Mouse (Mus musculus): Measurements from ENCODE around the gene Zfp286. TPM values are rescaled to one million over a fixed set of nuclear protein-coding genes. Genes with fewer than 3 reads are reported as not detected.

Zfp286 gene
- total RNA-seq, 2 experiments from 2014 or later, result 0.95 to 1.1 TPM

- DNase-seq, result no peak
Measured at GRCm38 (mm10) chr11:62708252-62708651, 81.0 kb downstream of the Zfp286 start.

GRCm38 (mm10) chr11:62706141-62706540 lies 83.1 kb downstream of the Zfp286 start:
- no peak for DNase-seq

Other genes with a start within 250 kb of the Zfp286 start
- 100 to 1,000 TPM; 692 to 747 TPM for gene Ubb, start 238.3 kb downstream of the Zfp286 start, total RNA-seq (2021)
- 1 to 10 TPM in 1 of 2 experiments, under 1 TPM in 1; 0.97 to 1.5 TPM for gene Trpv2, start 215.0 kb downstream of the Zfp286 start, total RNA-seq (2021)
- 1 to 10 TPM; 4.0 to 4.7 TPM for gene Lrrc75a, start 140.9 kb downstream of the Zfp286 start, total RNA-seq (2021)
- gene Mmgt2, start 140.8 kb downstream of the Zfp286 start, total RNA-seq (2021), result 1 to 10 TPM; 2.8 to 4.2 TPM
- 1 to 10 TPM; 1.4 to 1.7 TPM for gene Zfp287, start 57.6 kb downstream of the Zfp286 start, total RNA-seq (2021)
- gene Gm10428, start 36.4 kb downstream of the Zfp286 start, total RNA-seq (2021), result not detected
- 10 to 100 TPM; 31.4 to 37.4 TPM for gene Trim16, start 30.8 kb upstream of the Zfp286 start, total RNA-seq (2021)
- under 1 TPM; 0.10 to 0.21 TPM for gene Fbxw10, start 57.6 kb upstream of the Zfp286 start, total RNA-seq (2021)
- gene Tvp23b, start 90.0 kb upstream of the Zfp286 start, total RNA-seq (2021), result 1 to 10 TPM; 6.7 to 8.0 TPM
- gene Cdrt4, start 161.7 kb upstream of the Zfp286 start, total RNA-seq (2021), result under 1 TPM in 1 of 2 experiments, not detected in 1; 0.54 TPM

All from gastrocnemius, postnatal 25 days (tissue).